Mouse (Mus musculus) urinary bladder, postnatal 14 days (tissue): ENCODE results near the gene Slc35g2.

Source experiments
- DNase-seq: peaks from one replicate; pipeline ENCODE4 v3.0.0; 2021; ENCODE audit warnings: low spot score

Gene Slc35g2

GRCm38 (mm10) chr9:100570626-100571233, at the start of gene Slc35g2:
TSS of gene Slc35g2 (minus strand) at chr9:100571090.
- peak; percentile 11 for DNase-seq

GRCm38 (mm10) chr9:100616947-100617346, 46.1 kb upstream of the Slc35g2 start:
- peak; percentile 28 for DNase-seq

DNA sequence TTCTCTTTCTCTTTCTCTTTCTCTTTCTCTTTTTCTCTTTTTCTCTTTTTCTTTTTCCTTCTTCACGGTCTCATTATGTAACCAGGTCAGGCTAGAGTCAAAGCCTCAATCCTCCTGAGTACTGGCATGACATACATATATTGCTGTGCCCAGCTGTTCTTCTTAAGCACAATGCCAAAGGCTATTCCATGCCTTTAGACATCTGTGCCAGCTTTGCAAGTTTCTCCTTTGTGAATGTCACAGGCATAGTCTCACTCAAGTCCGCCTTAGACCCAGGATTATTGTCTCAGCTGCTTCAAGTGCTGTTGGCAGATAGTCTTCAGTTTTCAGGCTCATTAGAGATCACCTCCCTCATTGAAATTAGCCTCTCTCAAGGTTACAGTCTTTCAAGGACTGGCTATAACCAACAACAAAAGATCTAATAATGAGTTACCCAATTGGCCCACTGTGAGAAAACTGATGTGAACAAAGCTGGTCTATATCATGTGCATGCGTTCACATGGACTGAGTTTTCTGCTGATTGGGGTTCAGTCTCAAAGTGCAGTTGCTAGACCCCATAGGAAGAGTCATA, 42.7 kb upstream of the Slc35g2 start:
- DNase-seq, result no peak

DNA sequence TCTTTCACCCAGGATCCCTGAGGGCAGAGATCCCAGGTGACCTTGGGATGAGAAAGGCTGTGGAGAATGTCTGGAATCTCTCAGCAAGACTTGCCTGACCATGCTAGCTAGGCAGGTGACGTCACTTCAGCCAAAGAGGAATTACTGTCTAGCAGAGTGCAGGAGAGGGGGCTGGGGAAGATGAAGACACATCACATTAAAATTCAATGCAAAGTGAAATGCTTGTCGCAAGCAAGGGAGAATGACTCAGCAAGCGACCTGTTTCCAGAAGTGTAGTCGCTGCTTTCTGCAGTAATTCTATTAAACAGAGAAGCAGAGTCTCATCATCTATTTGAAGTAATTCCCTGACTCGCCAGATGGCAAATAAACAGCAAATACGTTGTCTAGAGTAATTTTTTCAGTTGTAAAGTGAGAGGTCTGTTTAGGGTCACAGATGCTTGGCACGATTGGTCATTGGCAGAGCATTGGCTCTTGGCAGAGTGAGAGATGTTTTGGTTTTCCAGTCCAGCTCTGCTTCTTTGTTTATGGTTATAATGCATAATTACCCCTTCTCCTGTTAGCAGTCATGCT, 35.2 kb upstream of the Slc35g2 start:
- DNase-seq, result peak; percentile 8

GRCm38 (mm10) chr9:100605522-100605921, 34.6 kb upstream of the Slc35g2 start:
- DNase-seq, result no peak

DNA sequence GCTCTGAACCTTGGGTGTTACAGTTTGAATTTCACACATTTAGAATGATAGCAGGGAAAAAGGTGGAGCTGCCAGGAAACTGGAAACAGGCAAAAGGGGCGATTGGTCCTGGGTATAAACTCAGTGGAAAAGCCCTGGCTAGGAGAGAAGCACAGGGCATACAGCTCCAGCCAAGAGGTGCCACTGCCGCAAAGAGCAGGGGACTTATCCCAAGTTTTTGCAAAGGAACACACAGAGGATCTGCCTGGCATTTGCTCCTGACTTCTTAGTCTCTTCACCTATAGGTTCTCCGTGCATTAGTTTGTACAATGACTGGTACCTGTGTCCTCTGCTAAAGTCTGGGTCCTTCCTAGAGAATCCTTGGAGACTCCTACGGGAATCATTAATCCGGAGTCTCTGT, 32.3 kb upstream of the Slc35g2 start:
- DNase-seq, result no peak

- no peak for DNase-seq
Measured at GRCm38 (mm10) chr9:100602130-100602529, 31.2 kb upstream of the Slc35g2 start.

GRCm38 (mm10) chr9:100599761-100600328, 29.0 kb upstream of the Slc35g2 start:
- no peak for DNase-seq

GRCm38 (mm10) chr9:100597546-100597945, 26.7 kb upstream of the Slc35g2 start, which contains the start of gene Stag1:
TSS of gene Stag1 (plus strand) at chr9:100597798.
- DNase-seq, result no peak

GRCm38 (mm10) chr9:100596317-100596716, 25.4 kb upstream of the Slc35g2 start:
- no peak for DNase-seq

GRCm38 (mm10) chr9:100590462-100590861, 19.6 kb upstream of the Slc35g2 start:
- no peak for DNase-seq

- DNase-seq, result no peak
Measured at GRCm38 (mm10) chr9:100584031-100584430, 13.1 kb upstream of the Slc35g2 start.

DNA sequence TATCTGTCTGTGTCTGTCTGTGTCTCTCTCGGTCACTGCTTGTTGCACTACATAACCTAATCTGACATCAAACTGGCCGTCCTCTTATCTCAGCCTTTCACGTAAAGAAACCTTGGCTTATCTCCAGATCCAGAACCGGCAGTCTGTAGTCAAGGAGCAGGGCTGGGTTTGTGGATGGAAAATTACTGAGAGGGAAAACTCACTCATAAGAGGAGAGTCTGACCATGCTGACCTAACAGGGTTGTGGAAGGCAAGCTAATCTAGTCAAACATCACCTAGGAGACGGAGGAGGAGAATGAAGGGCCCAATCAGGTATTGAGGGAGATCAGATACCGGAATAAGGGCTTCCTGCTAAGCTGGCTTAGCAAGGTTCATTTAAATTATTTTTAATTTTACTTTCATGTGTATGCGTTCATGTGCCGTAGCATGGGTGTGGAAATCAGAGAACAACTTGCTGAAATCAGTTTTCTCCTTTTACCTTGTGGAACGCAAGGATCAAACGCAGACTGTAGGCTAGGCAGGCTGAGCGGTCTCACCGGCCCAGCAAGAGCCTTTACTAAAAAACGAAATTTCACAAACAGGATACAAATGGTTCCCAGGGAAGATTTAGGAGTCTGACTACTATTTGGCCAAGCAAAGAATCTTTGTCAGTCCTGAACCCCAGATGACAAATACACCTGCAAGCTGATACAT, 12.1 kb upstream of the Slc35g2 start:
- DNase-seq, result peak; percentile 42

GRCm38 (mm10) chr9:100581543-100582492, 10.9 kb upstream of the Slc35g2 start:
- DNase-seq, result peak; percentile 43

GRCm38 (mm10) chr9:100580196-100580740, 9.4 kb upstream of the Slc35g2 start:
- no peak for DNase-seq

GRCm38 (mm10) chr9:100573942-100574341, 3.1 kb upstream of the Slc35g2 start:
- no peak for DNase-seq

- DNase-seq, result no peak
Measured at GRCm38 (mm10) chr9:100573300-100573699, 2.4 kb upstream of the Slc35g2 start.

DNA sequence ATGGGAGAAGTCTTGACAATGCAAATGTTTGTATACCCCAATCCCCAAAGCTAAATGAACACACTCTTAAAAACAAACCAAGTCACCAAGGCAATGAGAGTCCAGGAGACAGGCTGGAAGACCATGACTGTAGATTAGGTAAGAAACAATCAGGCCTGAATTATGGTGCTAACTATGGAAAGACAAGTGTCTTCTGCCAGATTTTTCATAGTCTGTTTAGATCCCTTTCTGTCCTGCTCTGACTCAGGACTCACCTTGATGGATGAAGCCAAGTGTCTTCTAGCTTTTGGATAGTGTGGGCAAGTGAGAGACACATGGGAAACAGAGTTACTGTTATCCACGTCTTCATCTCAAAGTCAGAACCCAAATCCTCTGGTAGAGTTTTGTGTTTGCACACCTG, 621 bp upstream of the Slc35g2 start:
- DNase-seq, result no peak

GRCm38 (mm10) chr9:100569798-100570625, 878 bp downstream of the Slc35g2 start:
- DNase-seq, result peak; percentile 34

DNA sequence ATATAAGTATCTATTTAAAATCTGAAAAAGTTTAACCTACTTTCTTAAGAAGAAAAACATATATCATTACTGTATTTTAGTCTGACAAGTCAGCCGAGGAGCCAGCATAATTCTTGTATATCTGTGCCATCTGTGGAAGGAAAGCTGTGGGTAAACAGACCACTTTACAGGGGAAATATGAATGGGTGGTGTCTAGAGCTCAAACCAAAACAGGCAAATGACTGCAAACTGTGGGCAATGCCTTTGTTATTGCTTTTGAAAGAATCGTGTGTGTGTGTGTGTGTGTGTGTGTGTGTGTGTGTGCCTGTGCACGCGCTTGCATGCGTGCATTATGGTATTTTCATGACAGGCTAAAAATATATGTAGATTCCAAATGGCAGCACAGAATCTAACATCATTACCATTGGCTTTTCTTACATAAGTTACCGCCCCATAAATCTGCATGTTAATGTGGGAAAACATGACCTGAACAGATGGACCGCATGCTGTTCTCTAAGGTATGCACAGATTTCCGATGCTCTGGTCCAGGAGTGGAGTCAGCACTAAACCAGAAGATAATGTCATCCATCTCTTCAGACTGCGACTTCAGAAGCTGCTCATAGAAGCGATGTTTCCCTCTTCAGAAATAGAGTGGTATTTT, 10.5 kb downstream of the Slc35g2 start:
- no peak for DNase-seq
